Mouse (Mus musculus) small intestine, adult 2 months (tissue): Measurements from ENCODE around the gene Csf3.
A peak's percentile ranks its signal among the peaks of the same experiment; 100 is the strongest.

ENCODE experiments used
- CTCF ChIP-seq: fragments of 200-500 bp; IDR thresholded peaks from 2 replicates; pipeline ENCODE4 v1.5.1; 2012; ENCODE audit warnings: low read depth, mild to moderate bottlenecking, control low read depth, inconsistent platforms, low read length, moderate library complexity, mixed read lengths; ENCODE audit not compliant: insufficient replicate concordance, insufficient read length; ENCODE audit errors: extremely low read depth
- POLR2A ChIP-seq: fragments of 200-500 bp; IDR thresholded peaks from 2 replicates; pipeline ENCODE4 v1.6.1; 2012; ENCODE audit warnings: low read depth, mild to moderate bottlenecking, control low read depth, inconsistent platforms, low read length, moderate library complexity

DNA sequence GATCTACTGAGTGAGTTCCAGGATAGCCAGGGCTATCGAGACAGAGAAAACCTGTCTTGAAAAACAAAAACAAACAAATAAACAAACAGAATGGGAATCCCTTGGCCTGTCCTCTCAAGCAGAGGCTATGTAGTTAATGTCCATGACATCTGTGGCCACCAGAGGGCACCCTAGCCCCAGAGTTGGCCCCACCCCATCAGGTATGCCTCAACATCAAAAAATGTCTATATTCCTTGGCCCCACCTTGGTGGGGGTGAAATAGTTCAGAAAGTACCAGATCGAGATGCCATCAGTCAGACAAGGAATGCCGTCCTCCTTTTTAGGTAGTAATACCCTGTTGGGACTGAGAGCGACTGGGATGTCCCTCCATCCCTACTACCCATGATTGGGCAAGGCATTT, 1.2 kb upstream of the Csf3 start:
- TF ChIP-seq POLR2A (no peak), CTCF (peak; percentile 83; the same call in 1 of the 2 replicates)
